Mouse (Mus musculus): ENCODE measurements around the gene Krit1.
"Not testable (repeated sequence)": the region's sequence is repeated elsewhere in the genome, so short reads cannot be mapped to it uniquely, and the experiment has no call there.

The Krit1 gene

DNA sequence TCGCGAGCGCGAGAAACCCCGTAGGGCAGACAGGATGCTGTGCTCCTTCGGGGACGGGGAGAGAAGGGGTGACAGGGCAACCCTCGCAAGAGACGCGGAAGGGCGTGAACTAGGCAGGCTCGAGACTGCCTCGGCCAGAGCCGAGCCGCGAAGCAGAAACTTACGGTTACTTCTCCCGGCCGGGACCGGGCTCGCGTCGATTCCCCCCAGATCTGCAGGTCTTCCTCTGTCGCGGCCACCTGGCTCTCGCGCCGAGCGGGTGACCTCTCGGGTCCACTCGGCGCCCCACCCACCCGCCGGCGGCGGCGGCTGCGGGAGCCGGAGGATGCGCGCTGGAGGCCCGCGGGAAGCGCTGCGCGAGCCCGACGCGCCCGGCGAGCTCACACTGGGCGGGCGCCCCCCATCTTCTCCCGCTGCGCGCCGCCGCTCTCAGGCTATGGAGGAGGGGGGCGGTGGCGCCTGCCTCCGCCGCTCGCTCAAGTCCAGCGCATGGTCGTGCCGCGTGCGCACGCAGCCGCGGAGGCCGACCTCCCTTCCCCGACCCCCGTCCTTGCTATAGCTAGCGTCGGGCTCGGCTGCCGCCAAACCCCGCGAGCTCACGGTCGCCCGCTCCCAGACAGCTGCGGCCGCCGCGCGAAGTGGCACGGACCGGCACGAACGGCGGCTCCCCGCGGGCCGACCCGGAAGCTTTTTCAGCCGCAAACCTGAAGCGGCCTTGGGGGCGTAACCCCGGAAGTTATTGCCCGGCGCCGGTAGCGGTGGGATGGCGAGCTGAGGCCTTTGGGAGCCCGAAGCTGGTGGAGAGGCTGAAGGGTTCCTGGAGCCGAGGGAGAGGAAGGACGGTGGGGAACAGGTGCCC lies at the start of gene Krit1, which contains the start of gene Ankib1:
TSS of gene Krit1 (plus strand) at position 752 of the 859 bp plus-strand sequence.
TSS of gene Ankib1 (minus strand) at position 493 of the 859 bp plus-strand sequence.
- peak; percentile 87 to 89 for DNase-seq (ENCODE audit: low spot score in 2 of 2)

- DNase-seq (ENCODE audit: low spot score in 2 of 2): no peak
These were observed 31.5 kb upstream of the Krit1 start for GRCm38 (mm10) chr5:3771512-3771911.

GRCm38 (mm10) chr5:3772017-3772416 lies 31.0 kb upstream of the Krit1 start:
- no peak for DNase-seq (ENCODE audit: low spot score in 2 of 2)

GRCm38 (mm10) chr5:3782670-3783069 lies 20.3 kb upstream of the Krit1 start:
- DNase-seq (ENCODE audit: low spot score in 2 of 2): no peak

DNA sequence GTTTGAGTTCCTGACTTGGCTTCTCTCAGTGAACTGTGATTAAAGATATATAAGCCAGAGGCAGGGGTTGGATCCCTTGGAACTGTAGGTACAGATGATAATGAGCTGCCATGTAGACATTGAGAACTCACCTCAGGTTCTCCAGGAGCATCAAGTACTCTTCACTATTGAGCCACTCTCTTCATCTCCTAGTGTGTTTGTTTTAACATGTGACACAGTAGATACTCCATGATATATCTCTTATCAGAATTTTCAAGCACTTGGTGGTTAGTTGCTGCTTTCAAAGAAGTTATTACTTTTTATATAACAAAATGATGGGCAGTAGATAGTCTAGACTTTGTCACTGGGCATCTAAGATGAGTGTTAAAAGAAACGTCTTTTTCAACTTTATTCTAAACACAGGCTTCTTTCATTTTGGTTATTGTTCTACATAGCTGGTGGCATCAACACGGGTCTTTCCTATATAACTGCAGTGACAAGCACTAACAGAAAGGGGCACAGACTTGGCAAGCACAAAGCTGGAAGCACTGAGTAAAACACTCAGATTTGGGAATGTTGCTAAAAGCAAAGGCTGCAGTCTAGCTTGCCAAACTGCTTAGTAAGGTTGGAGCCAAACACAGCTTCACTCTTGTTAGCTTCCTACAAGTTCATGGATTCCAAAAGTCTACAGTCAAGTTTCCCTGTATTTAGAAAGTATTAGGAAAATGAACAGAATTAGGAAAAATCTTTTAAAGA lies 18.9 kb upstream of the Krit1 start:
- no peak for DNase-seq (ENCODE audit: low spot score in 2 of 2)

- DNase-seq (ENCODE audit: low spot score in 2 of 2): no peak
These were observed 18.1 kb upstream of the Krit1 start for GRCm38 (mm10) chr5:3784751-3785496.

DNA sequence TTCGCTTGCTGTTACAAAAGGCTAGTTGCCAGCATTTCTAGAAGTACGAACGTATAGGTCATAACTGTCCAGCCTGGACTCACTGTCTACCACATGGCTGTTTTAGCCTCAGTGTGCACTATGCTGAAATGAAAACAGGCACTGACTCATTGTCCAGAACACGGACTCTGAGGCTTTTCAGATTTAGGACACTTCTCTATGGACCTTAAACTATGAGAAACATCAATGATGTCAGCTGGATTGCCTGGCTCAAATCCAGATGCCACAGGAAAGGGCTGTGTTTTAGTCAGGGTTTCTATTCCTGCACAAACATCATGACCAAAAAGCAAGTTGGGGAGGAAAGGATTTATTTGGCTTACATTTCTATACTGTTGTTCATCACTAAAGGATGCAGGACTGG lies 15.4 kb upstream of the Krit1 start:
- no peak for DNase-seq (ENCODE audit: low spot score in 2 of 2)

GRCm38 (mm10) chr5:3791048-3791447 lies 11.9 kb upstream of the Krit1 start:
- DNase-seq (ENCODE audit: low spot score in 2 of 2): no peak

GRCm38 (mm10) chr5:3797101-3797500 lies 5.9 kb upstream of the Krit1 start:
- not testable (repeated sequence) for DNase-seq (ENCODE audit: low spot score in 2 of 2)

DNA sequence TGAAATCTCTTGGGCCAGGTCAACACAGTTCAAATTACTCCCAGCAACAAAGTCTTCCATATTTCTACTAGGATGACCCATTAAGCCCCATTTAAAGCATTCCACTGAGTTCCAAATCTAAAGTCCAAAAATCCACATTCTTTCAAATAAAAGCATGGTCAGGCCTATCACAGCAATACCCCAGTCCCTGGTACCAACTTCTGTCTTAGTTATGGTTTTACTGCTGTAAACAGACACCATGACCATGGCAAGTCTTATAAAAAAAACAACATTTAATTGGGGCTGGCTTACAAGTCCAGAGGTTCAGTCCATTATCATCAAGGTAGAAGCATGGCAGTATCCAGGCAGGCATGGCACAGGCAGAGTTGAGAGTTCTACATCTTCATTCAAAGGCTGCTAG lies 4.3 kb upstream of the Krit1 start:
- DNase-seq (ENCODE audit: low spot score in 2 of 2): not testable (repeated sequence)

DNA sequence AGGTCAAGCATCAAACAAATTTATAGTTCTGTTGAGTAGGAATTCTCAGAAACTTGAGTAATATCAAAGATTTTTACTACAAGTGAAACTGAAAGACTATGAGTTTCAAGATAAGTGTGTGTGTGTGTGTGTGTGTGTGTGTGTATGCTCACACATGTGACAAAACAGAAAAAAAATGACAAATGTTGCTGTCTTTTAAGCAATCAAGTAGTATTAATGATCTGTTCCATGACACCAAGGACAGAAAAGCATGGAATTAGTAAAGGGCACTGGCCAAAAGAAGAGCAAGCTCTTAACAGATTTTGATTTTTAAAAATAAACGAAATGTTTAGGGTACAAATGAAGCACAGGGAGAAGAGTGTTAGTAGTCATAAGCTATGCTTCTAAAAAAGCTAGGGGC lies 2.9 kb upstream of the Krit1 start:
- DNase-seq (ENCODE audit: low spot score in 2 of 2): no peak

- no peak for DNase-seq (ENCODE audit: low spot score in 2 of 2)
These were observed 2.1 kb upstream of the Krit1 start for GRCm38 (mm10) chr5:3800881-3801280.

- DNase-seq (ENCODE audit: low spot score in 2 of 2): no peak
These were observed 1.1 kb upstream of the Krit1 start for GRCm38 (mm10) chr5:3801672-3802432.

- DNase-seq (ENCODE audit: low spot score in 2 of 2): peak in 1 of 2 experiments; percentile 3
These were observed 545 bp downstream of the Krit1 start for GRCm38 (mm10) chr5:3803292-3804165.

- no peak for DNase-seq (ENCODE audit: low spot score in 2 of 2)
These were observed 5.5 kb downstream of the Krit1 start for GRCm38 (mm10) chr5:3808472-3808871.

GRCm38 (mm10) chr5:3834107-3834506 lies 31.1 kb downstream of the Krit1 start:
- no peak for DNase-seq (ENCODE audit: low spot score in 2 of 2)

DNA sequence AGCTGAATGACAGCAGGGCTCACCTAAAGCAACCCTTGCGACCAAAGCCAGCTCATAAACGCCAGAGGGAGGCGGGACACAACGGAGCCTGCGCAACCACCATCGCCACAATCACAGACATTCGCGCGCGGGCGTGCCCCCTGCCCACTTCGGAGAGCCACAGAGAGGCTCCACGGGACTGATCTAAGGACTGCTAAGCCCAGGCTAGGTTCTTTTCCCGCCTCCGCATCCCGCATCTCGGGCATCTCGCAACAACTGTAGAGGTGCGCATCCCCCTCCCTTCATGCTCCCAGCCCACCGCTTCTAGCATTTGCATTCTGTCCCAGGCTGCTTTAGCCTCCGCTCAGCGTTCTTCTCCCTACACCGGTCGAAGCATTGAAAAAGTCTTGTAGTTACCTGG lies 42.0 kb downstream of the Krit1 start, which contains the start of gene Lrrd1:
TSS of gene Lrrd1 (plus strand) at position 148 of the 400 bp plus-strand sequence.
- DNase-seq (ENCODE audit: low spot score in 2 of 2): no peak

GRCm38 (mm10) chr5:3870161-3870560 lies 67.2 kb downstream of the Krit1 start:
- DNase-seq (ENCODE audit: low spot score in 2 of 2): no peak

DNA sequence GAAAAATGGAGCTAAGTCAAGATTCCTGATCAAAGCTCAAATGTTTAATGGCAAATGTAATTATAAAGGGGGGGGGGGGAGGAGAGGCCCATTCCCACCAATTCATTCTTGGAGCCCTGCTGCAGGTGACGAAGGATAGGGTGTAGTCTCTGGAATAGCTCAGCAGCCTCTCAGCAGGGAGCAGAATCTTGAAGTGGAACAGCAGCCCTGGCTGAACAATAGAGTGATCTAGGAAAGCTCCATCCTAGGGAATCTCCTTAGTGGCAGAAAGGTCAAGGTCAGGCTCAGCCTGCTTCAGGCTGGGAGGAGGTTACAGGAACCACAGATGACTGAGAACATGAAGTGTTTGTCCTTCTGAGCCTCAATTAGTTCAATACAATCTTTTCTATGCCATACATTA lies 69.4 kb downstream of the Krit1 start:
- DNase-seq (ENCODE audit: low spot score in 2 of 2): no peak

DNA sequence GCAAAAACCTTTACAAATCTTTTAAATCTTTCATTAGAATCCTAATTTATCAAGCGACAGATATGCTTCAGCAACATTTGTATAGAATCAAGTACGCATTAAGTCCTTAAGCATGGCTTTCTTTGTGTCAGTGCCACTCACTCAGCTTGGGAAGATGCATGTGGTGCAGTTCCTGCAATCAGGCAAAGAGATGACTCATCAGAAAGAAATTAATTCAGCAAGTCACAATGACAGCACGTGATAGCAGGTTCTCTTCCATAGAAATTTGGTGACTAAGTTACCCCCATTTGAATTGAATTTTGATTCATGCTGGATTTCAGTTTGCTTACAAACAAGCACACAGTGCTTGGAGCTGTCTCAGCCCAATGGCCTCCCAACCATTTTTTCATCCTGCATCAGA lies 70.5 kb downstream of the Krit1 start:
- DNase-seq (ENCODE audit: low spot score in 2 of 2): no peak

All from heart, adult 9 months (tissue).